Comparison of ENCODE assay signal across 13 mouse cellular contexts in the genomic region with DNA sequence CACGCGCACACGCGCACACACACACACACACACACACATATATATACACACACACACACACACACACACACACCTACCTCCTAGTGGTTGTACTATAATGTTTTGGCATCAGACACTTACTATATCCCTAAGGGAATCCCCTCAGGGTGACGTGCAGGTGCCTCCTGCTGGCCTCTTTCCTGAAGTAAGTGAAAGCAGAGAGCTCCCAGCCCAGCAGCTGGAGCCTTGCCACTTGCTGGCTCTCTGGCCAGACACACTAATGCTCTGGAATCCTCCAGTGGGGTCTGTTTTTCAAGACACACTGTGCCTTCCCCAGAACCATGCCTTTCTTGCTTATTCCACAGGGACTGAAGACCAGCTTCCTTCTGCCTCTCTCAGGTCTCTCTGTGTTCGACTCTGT. TPM values are rescaled to one million over a fixed set of nuclear protein-coding genes. Genes with fewer than 3 reads are reported as not detected.
DNase-seq lines count a peak whose midpoint lies in the region; ATAC-seq lines count a peak whose summit lies in the region.
"Had no signal": no experiment of that assay in that cellular context is flagged by ENCODE, and none has a peak within 500 bp of the region (broad histone marks: within the 10 kb centered on the region; RNA-seq: fewer than 3 reads in every experiment).

No protein-coding gene starts in this region.

- no peaks in the 10 kb centered on the region for H3K9me3 ChIP-seq in heart, embryonic 13.5 days
- no peaks in the 10 kb centered on the region for H3K9me3 ChIP-seq in embryonic facial prominence, embryonic 14.5 days (ENCODE audit: control insufficient read depth, low read length)
- H3K9me3 ChIP-seq: hindbrain, embryonic 10.5 days; megakaryocyte, embryonic 14.5 days had no signal

- peaks cover 51% of the 10 kb centered on the region for H3K4me1 ChIP-seq in heart, embryonic 13.5 days
- H3K4me1 ChIP-seq in embryonic facial prominence, embryonic 14.5 days (ENCODE audit: control insufficient read depth, insufficient read depth, low read length), result 0 out of 2 replicates have a peak, but pooled peaks cover 7% of the 10 kb centered on the region

- no peak overlapping the region for H3K4me2 ChIP-seq in heart, embryonic 13.5 days
- H3K4me2 ChIP-seq in embryonic facial prominence, embryonic 14.5 days (ENCODE audit: low read depth, low read length), result no peak overlapping the region

- no peak for DNase-seq in heart, adult 9 months (ENCODE audit: low spot score in 2 of 2)
- peak; percentile 52 for DNase-seq in lung, postnatal 10 days
- no peak for DNase-seq in lung, postnatal 25 days (ENCODE audit: low spot score)
- peak; percentile 73 for DNase-seq in embryonic facial prominence, embryonic 14.5 days (ENCODE audit: low spot score)
- DNase-seq in heart, postnatal 4 days, result peak; percentile 61
- DNase-seq in right cerebral cortex, adult 18-20 months, result no peak
- DNase-seq in thymus, postnatal 36 days, result no peak
- DNase-seq: kidney, postnatal 14 days; thymus, postnatal 4 days had no signal

- WGBS in heart, embryonic 13.5 days, result 82% methylated on average over 6 of the region's 6 CpGs
- 66% methylated on average over 6 of the region's 6 CpGs for WGBS in embryonic facial prominence, embryonic 14.5 days

- peak overlapping the region; percentile 30; the same call in 1 of the 2 replicates for H3K27ac ChIP-seq in heart, embryonic 13.5 days (replicated peaks)
- no peak overlapping the region; the same call in 1 of the 2 replicates for H3K27ac ChIP-seq in embryonic facial prominence, embryonic 14.5 days (replicated peaks; ENCODE audit: low read depth, low read length)
- H3K27ac ChIP-seq: hindbrain, embryonic 10.5 days; liver, embryonic 14.5 days had no signal

- H3K27me3 ChIP-seq in heart, embryonic 13.5 days (replicated peaks), result no peaks in the 10 kb centered on the region
- H3K27me3 ChIP-seq in embryonic facial prominence, embryonic 14.5 days (replicated peaks; ENCODE audit: control insufficient read depth, insufficient read depth, low read length), result no peaks in the 10 kb centered on the region

- H3K9ac ChIP-seq in heart, embryonic 13.5 days, result no peak overlapping the region
- H3K9ac ChIP-seq in embryonic facial prominence, embryonic 14.5 days (ENCODE audit: low read depth, low read length), result no peak overlapping the region
- H3K9ac ChIP-seq: liver, embryonic 14.5 days had no signal

- H3K36me3 ChIP-seq in heart, embryonic 13.5 days, result 0 out of 2 replicates have a peak, but pooled peaks cover 5% of the 10 kb centered on the region
- peaks cover 16% of the 10 kb centered on the region; the same call in 1 of the 2 replicates for H3K36me3 ChIP-seq in embryonic facial prominence, embryonic 14.5 days (ENCODE audit: control insufficient read depth, insufficient read depth, low read length)

- no peak overlapping the region for H3K4me3 ChIP-seq in heart, embryonic 13.5 days
- H3K4me3 ChIP-seq in embryonic facial prominence, embryonic 14.5 days (ENCODE audit: low read depth, low read length), result no peak overlapping the region
- H3K4me3 ChIP-seq: hindbrain, embryonic 10.5 days; megakaryocyte, embryonic 14.5 days had no signal

- ATAC-seq in heart, embryonic 13.5 days (ENCODE audit: extremely low read depth, insufficient number of reproducible peaks, low FRiP score, low TSS enrichment), result no peak
- 0 out of 2 replicates have a peak, but pooled peaks have one; percentile 21 for ATAC-seq in embryonic facial prominence, embryonic 14.5 days (ENCODE audit: low read depth)

RNA-seq across cellular contexts. Expression of a gene that starts 48.8 kb away (rescaled TPM):
- polyA plus RNA-seq in heart, embryonic 13.5 days (2015; fragmentation: Nextera tagmentation; extraction: Ambion mirVana), result 8.6 and 10.4 TPM in 2 replicates
- 24.7 and 30.3 TPM in 2 replicates for polyA plus RNA-seq in embryonic facial prominence, embryonic 14.5 days (2014; fragmentation: Nextera tagmentation; extraction: Ambion mirVana)
- total RNA-seq in heart, postnatal 4 days (2021), result 10 to 100 TPM; 24.5 to 26.6 TPM

Comparison
In these comparisons a context has a peak if more than half of its experiments do, and no peak if none do; other contexts are left out.
1. DNase-seq: peak in lung, postnatal 10 days (single experiment), embryonic facial prominence, embryonic 14.5 days (single experiment) and heart, postnatal 4 days (single experiment); none in heart, adult 9 months (0 of 2), lung, postnatal 25 days (single experiment), right cerebral cortex, adult 18-20 months (single experiment) and thymus, postnatal 36 days (0 of 2).